Mouse (Mus musculus): ENCODE data around the gene Susd4. TPM values are rescaled to one million over a fixed set of nuclear protein-coding genes. Genes with fewer than 3 reads are reported as not detected.
A peak's percentile ranks its signal among the peaks of the same experiment; 100 is the strongest.

The Susd4 gene
- polyA plus RNA-seq, 1 experiment from 2014 or later = 59.7 TPM

- 11% methylated on average over 14 of the region's 14 CpGs for WGBS
Observed at GRCm38 (mm10) chr1:182908050-182909036, 144.7 kb downstream of the Susd4 start.

GRCm38 (mm10) chr1:182909066-182909465, 145.4 kb downstream of the Susd4 start:
- no peaks in the 10 kb centered on the region; the same call in 1 of the 2 replicates for H3K27me3 ChIP-seq
- no peak overlapping the region for H3K4me3 ChIP-seq
- ATAC-seq (ENCODE audit: low FRiP score) = no peak
- peaks cover 14% of the 10 kb centered on the region for H3K4me1 ChIP-seq (replicated peaks)
- no peaks in the 10 kb centered on the region for H3K36me3 ChIP-seq
- 47% methylated on average over 3 of the region's 3 CpGs for WGBS
- no peak overlapping the region for H3K9ac ChIP-seq
- no peak overlapping the region for H3K4me2 ChIP-seq
- no peak overlapping the region for H3K27ac ChIP-seq
- H3K9me3 ChIP-seq = no peaks in the 10 kb centered on the region

More at GRCm38 (mm10) chr1:182908050-182909036, 144.7 kb downstream of the Susd4 start:
- Histone ChIP-seq H3K27ac (peak overlapping the region; percentile 18; the same call in 1 of the 2 replicates), H3K9ac (no peak overlapping the region; the same call in 1 of the 2 replicates), H3K36me3 (no peaks in the 10 kb centered on the region), H3K4me1 (replicated peaks) (peaks cover 14% of the 10 kb centered on the region), H3K4me3 (no peak overlapping the region), H3K4me2 (no peak overlapping the region; the same call in 1 of the 2 replicates), H3K9me3 (no peaks in the 10 kb centered on the region), H3K27me3 (no peaks in the 10 kb centered on the region; the same call in 1 of the 2 replicates)
- peak; percentile 87 for ATAC-seq (ENCODE audit: low FRiP score)

- Histone ChIP-seq H3K27ac (no peak overlapping the region), H3K9me3 (no peaks in the 10 kb centered on the region), H3K27me3 (no peaks in the 10 kb centered on the region; the same call in 1 of the 2 replicates), H3K4me1 (replicated peaks) (peaks cover 14% of the 10 kb centered on the region), H3K4me2 (no peak overlapping the region), H3K9ac (no peak overlapping the region), H3K4me3 (no peak overlapping the region), H3K36me3 (no peaks in the 10 kb centered on the region)
- no peak for ATAC-seq (ENCODE audit: low FRiP score)
- WGBS = 76% methylated on average over 5 of the region's 5 CpGs
Observed at GRCm38 (mm10) chr1:182909596-182909995, 145.9 kb downstream of the Susd4 start.

- H3K27ac ChIP-seq = no peak overlapping the region
- no peak overlapping the region for H3K4me3 ChIP-seq
- no peaks in the 10 kb centered on the region for H3K9me3 ChIP-seq
- WGBS = 42% methylated on average over 2 of the region's 2 CpGs
- H3K4me2 ChIP-seq = no peak overlapping the region
- H3K27me3 ChIP-seq = no peaks in the 10 kb centered on the region; the same call in 1 of the 2 replicates
- ATAC-seq (ENCODE audit: low FRiP score) = no peak
- no peaks in the 10 kb centered on the region for H3K36me3 ChIP-seq
- H3K9ac ChIP-seq = no peak overlapping the region
- peaks cover 14% of the 10 kb centered on the region for H3K4me1 ChIP-seq (replicated peaks)
Observed at GRCm38 (mm10) chr1:182912591-182912990, 148.9 kb downstream of the Susd4 start.

GRCm38 (mm10) chr1:182914121-182914908, 150.7 kb downstream of the Susd4 start:
- Histone ChIP-seq H3K4me2 (no peak overlapping the region), H3K27ac (no peak overlapping the region), H3K36me3 (no peaks in the 10 kb centered on the region), H3K9me3 (no peaks in the 10 kb centered on the region), H3K4me1 (replicated peaks) (peaks cover 13% of the 10 kb centered on the region), H3K4me3 (no peak overlapping the region), H3K9ac (no peak overlapping the region), H3K27me3 (no peaks in the 10 kb centered on the region)
- ATAC-seq (ENCODE audit: low FRiP score) = no peak
- WGBS = 83% methylated on average over 4 of the region's 4 CpGs

- no peak for ATAC-seq (ENCODE audit: low FRiP score)
- Histone ChIP-seq H3K27ac (no peak overlapping the region), H3K27me3 (no peaks in the 10 kb centered on the region), H3K4me2 (no peak overlapping the region), H3K4me3 (no peak overlapping the region), H3K9me3 (no peaks in the 10 kb centered on the region), H3K4me1 (replicated peaks) (peaks cover 20% of the 10 kb centered on the region), H3K36me3 (no peaks in the 10 kb centered on the region), H3K9ac (no peak overlapping the region)
- 95% methylated on average over 5 of the region's 5 CpGs for WGBS
Observed at GRCm38 (mm10) chr1:182916166-182916565, 152.5 kb downstream of the Susd4 start.

GRCm38 (mm10) chr1:182918718-182919346, 155.2 kb downstream of the Susd4 start:
- peaks cover 36% of the 10 kb centered on the region for H3K4me1 ChIP-seq (replicated peaks)
- H3K27ac ChIP-seq = peak overlapping the region; percentile 76
- H3K27me3 ChIP-seq = no peaks in the 10 kb centered on the region
- no peaks in the 10 kb centered on the region for H3K9me3 ChIP-seq
- H3K9ac ChIP-seq = no peak overlapping the region
- WGBS = 29% methylated on average over 8 of the region's 8 CpGs
- H3K4me2 ChIP-seq = no peak overlapping the region
- no peak overlapping the region for H3K4me3 ChIP-seq
- H3K36me3 ChIP-seq = no peaks in the 10 kb centered on the region
- ATAC-seq (ENCODE audit: low FRiP score) = peak; percentile 80; the same call in 1 of the 2 replicates

- no peaks in the 10 kb centered on the region for H3K27me3 ChIP-seq
- peaks cover 36% of the 10 kb centered on the region for H3K4me1 ChIP-seq (replicated peaks)
- no peak overlapping the region for H3K4me2 ChIP-seq
- WGBS = 54% methylated on average over 4 of the region's 4 CpGs
- ATAC-seq (ENCODE audit: low FRiP score) = no peak
- no peak overlapping the region for H3K4me3 ChIP-seq
- H3K9me3 ChIP-seq = no peaks in the 10 kb centered on the region
- no peaks in the 10 kb centered on the region for H3K36me3 ChIP-seq
- peak overlapping the region; percentile 78 for H3K27ac ChIP-seq
- no peak overlapping the region for H3K9ac ChIP-seq
Observed at GRCm38 (mm10) chr1:182922824-182923223, 159.2 kb downstream of the Susd4 start.

- Histone ChIP-seq H3K4me2 (no peak overlapping the region), H3K9ac (no peak overlapping the region), H3K4me3 (no peak overlapping the region), H3K27me3 (no peaks in the 10 kb centered on the region), H3K4me1 (replicated peaks) (peaks cover 16% of the 10 kb centered on the region), H3K9me3 (no peaks in the 10 kb centered on the region), H3K36me3 (no peaks in the 10 kb centered on the region), H3K27ac (no peak overlapping the region)
- WGBS = 94% methylated on average over 6 of the region's 6 CpGs
- ATAC-seq (ENCODE audit: low FRiP score) = no peak
Observed at GRCm38 (mm10) chr1:182926465-182926864, 162.8 kb downstream of the Susd4 start.

GRCm38 (mm10) chr1:182927878-182928851, 164.5 kb downstream of the Susd4 start:
- H3K36me3 ChIP-seq = no peaks in the 10 kb centered on the region
- H3K27me3 ChIP-seq = no peaks in the 10 kb centered on the region
- 85% methylated on average over 19 of the region's 19 CpGs for WGBS
- peaks cover 3% of the 10 kb centered on the region for H3K4me1 ChIP-seq (replicated peaks)
- no peaks in the 10 kb centered on the region for H3K9me3 ChIP-seq
- no peak overlapping the region for H3K9ac ChIP-seq
- H3K27ac ChIP-seq = no peak overlapping the region
- no peak for ATAC-seq (ENCODE audit: low FRiP score)
- H3K4me2 ChIP-seq = no peak overlapping the region
- H3K4me3 ChIP-seq = no peak overlapping the region

GRCm38 (mm10) chr1:182935469-182935868, 171.8 kb downstream of the Susd4 start:
- no peak overlapping the region; the same call in 1 of the 2 replicates for H3K27ac ChIP-seq
- 55% methylated on average over 2 of the region's 6 CpGs for WGBS
- H3K4me1 ChIP-seq (replicated peaks) = 0 out of 2 replicates have a peak, but pooled peaks cover 4% of the 10 kb centered on the region
- H3K4me3 ChIP-seq = no peak overlapping the region
- no peaks in the 10 kb centered on the region for H3K27me3 ChIP-seq
- no peak overlapping the region for H3K9ac ChIP-seq
- ATAC-seq (ENCODE audit: low FRiP score) = no peak
- H3K4me2 ChIP-seq = no peak overlapping the region
- no peaks in the 10 kb centered on the region for H3K9me3 ChIP-seq
- H3K36me3 ChIP-seq = no peaks in the 10 kb centered on the region

Measured in hindbrain, embryonic 13.5 days (tissue).